Mouse (Mus musculus) forebrain, embryonic 12.5 days (tissue): ENCODE results near the gene Mthfr. TPM values are rescaled to one million over a fixed set of nuclear protein-coding genes. Genes with fewer than 3 reads are reported as not detected.

Source experiments
- ATAC-seq: fragments of 200-750 bp; cut with Nextera tagmentation; 2 replicates; pipeline ENCODE4 v1.8.0; 2017; ENCODE audit warnings: moderate TSS enrichment; ENCODE audit not compliant: low FRiP score
- H3K27ac ChIP-seq: fragments of 300-500 bp; sonication (generic); 2 replicates; pipeline ENCODE4 v1.5.1; 2016; ENCODE audit warnings: mild to moderate bottlenecking
- H3K27me3 ChIP-seq: fragments of 300-500 bp; sonication (generic); 2 replicates; pipeline ENCODE4 v1.6.1; 2016; ENCODE audit warnings: mild to moderate bottlenecking
- H3K36me3 ChIP-seq: fragments of 300-500 bp; sonication (generic); replicated peaks from 2 replicates; pipeline ENCODE4 v1.6.1; 2016; ENCODE audit warnings: mild to moderate bottlenecking
- H3K4me1 ChIP-seq: fragments of 300-500 bp; sonication (generic); 2 replicates; pipeline ENCODE4 v1.6.1; 2016
- H3K4me2 ChIP-seq: fragments of 300-500 bp; sonication (generic); 2 replicates; pipeline ENCODE4 v1.6.1; 2016; ENCODE audit warnings: mild to moderate bottlenecking, moderate library complexity
- H3K4me3 ChIP-seq: fragments of 300-500 bp; sonication (generic); replicated peaks from 2 replicates; pipeline ENCODE4 v1.5.1; 2016; ENCODE audit warnings: mild to moderate bottlenecking
- H3K9ac ChIP-seq: fragments of 300-500 bp; sonication (generic); 2 replicates; pipeline ENCODE4 v1.6.1; 2016; ENCODE audit warnings: mild to moderate bottlenecking
- H3K9me3 ChIP-seq: fragments of 300-500 bp; sonication (generic); 2 replicates; pipeline ENCODE4 v1.6.1; 2016
- WGBS: fragments of 180-500 bp; shearing (Covaris S2); methylation state at CpG from one replicate; pipeline ENCODE4 v1.1.7; 2016; 5-methylcytosine and 5-hydroxymethylcytosine counted together
- polyA plus RNA-seq: library from polyadenylated mRNA; unstranded; fragments of >200 nt; fragmentation: Nextera tagmentation; extraction: Ambion mirVana; gene quantifications from 2 replicates; pipeline ENCODE4 v1.2.1, GENCODE M21; 2016

Mthfr gene
- polyA plus RNA-seq, 1 experiment from 2014 or later: 28.7 TPM

- H3K9me3 ChIP-seq: no peaks in the 10 kb centered on the region
- H3K4me2 ChIP-seq: no peak overlapping the region
- peaks cover 6% of the 10 kb centered on the region for H3K36me3 ChIP-seq
- WGBS: 81% methylated on average over 22 of the region's 22 CpGs
- H3K9ac ChIP-seq: no peak overlapping the region
- H3K4me1 ChIP-seq: no peaks in the 10 kb centered on the region
- H3K4me3 ChIP-seq: no peak overlapping the region
- H3K27me3 ChIP-seq: no peaks in the 10 kb centered on the region
- 0 out of 2 replicates have a peak overlapping the region, but pooled peaks have one; percentile 54 for H3K27ac ChIP-seq
- no peak for ATAC-seq
Measured at GRCm38 (mm10) chr4:148107621-148108291, 68.9 kb downstream of the Mthfr start.

GRCm38 (mm10) chr4:148108565-148109100 is 69.8 kb downstream of the Mthfr start:
- Histone ChIP-seq H3K4me1 (no peaks in the 10 kb centered on the region), H3K27me3 (no peaks in the 10 kb centered on the region), H3K27ac (no peak overlapping the region), H3K9me3 (no peaks in the 10 kb centered on the region), H3K36me3 (peaks cover 6% of the 10 kb centered on the region), H3K9ac (no peak overlapping the region), H3K4me3 (no peak overlapping the region), H3K4me2 (no peak overlapping the region)
- no peak for ATAC-seq
- 69% methylated on average over 7 of the region's 7 CpGs for WGBS

Other genes with a start within 250 kb of the Mthfr start
- gene Zfp984, start 229.3 kb upstream of the Mthfr start, polyA plus RNA-seq: 5.5 and 5.7 TPM in 2 replicates
- 6.1 TPM in 2 replicates for gene Zfp933, start 190.7 kb upstream of the Mthfr start, polyA plus RNA-seq
- gene Miip, start 170.3 kb upstream of the Mthfr start, polyA plus RNA-seq: 53.8 and 61.4 TPM in 2 replicates
- 17.3 and 20.5 TPM in 2 replicates for gene Fv1, start 170.1 kb upstream of the Mthfr start, polyA plus RNA-seq
- 61.2 and 63.1 TPM in 2 replicates for gene Mfn2, start 134.4 kb upstream of the Mthfr start, polyA plus RNA-seq
- gene Plod1, start 102.3 kb upstream of the Mthfr start, polyA plus RNA-seq: 21.6 and 24.9 TPM in 2 replicates
- gene 2510039O18Rik, start 98.2 kb upstream of the Mthfr start, polyA plus RNA-seq: 16.3 and 16.6 TPM in 2 replicates
- not detected in 2 replicates for gene Nppb, start 53.3 kb upstream of the Mthfr start, polyA plus RNA-seq
- gene Nppa, start 38.4 kb upstream of the Mthfr start, polyA plus RNA-seq: 0.82 and 0.99 TPM in 2 replicates
- gene Clcn6, start 256 bp upstream of the Mthfr start, polyA plus RNA-seq: 22.4 and 27.7 TPM in 2 replicates
- 8.4 and 9.2 TPM in 2 replicates for gene Agtrap, start 49.0 kb downstream of the Mthfr start, polyA plus RNA-seq
- 76.1 and 81.6 TPM in 2 replicates for gene Mad2l2, start 91.3 kb downstream of the Mthfr start, polyA plus RNA-seq
- gene Draxin, start 91.6 kb downstream of the Mthfr start, polyA plus RNA-seq: 6.4 and 8.0 TPM in 2 replicates
- 14.9 and 16.4 TPM in 2 replicates for gene Fbxo6, start 113.1 kb downstream of the Mthfr start, polyA plus RNA-seq
- gene Fbxo44, start 121.4 kb downstream of the Mthfr start, polyA plus RNA-seq: 57.5 and 60.5 TPM in 2 replicates
- 1.2 and 1.5 TPM in 2 replicates for gene Fbxo2, start 121.5 kb downstream of the Mthfr start, polyA plus RNA-seq
- gene Disp3, start 248.9 kb downstream of the Mthfr start, polyA plus RNA-seq: 4.8 and 4.9 TPM in 2 replicates